Mouse (Mus musculus) brain, adult 10 weeks (tissue): Measurements from ENCODE around the gene 9430038I01Rik. TPM values are rescaled to one million over a fixed set of nuclear protein-coding genes. Genes with fewer than 3 reads are reported as not detected.

ENCODE experiments used
- polyA plus RNA-seq: library from polyadenylated mRNA; stranded (reverse); fragments of 350-450 nt; fragmentation: Illumina TruSeq; extraction: RNeasy Lipid Tissue Mini Kit (QIAGEN cat#74804); gene quantifications from one replicate; pipeline ENCODE4 v1.2.3, GENCODE M21; 2015; ENCODE audit warnings: low read depth, low replicate concordance

The 9430038I01Rik gene
- polyA plus RNA-seq, result 5.6 TPM

GRCm38 (mm10) chr7:137410337-137411197 is at the start of gene 9430038I01Rik:
TSS of gene 9430038I01Rik (minus strand) at chr7:137410762.

GRCm38 (mm10) chr7:137437440-137438178 is 27.0 kb upstream of the 9430038I01Rik start, which contains the start of gene Glrx3:
TSS of gene Glrx3 (plus strand) at chr7:137437614.

Other genes with a start within 250 kb of the 9430038I01Rik start
- 2.7 TPM for gene Ebf3, start 96.3 kb downstream of the 9430038I01Rik start, polyA plus RNA-seq
- 179 TPM for gene Glrx3, start 26.9 kb upstream of the 9430038I01Rik start, polyA plus RNA-seq